Mouse (Mus musculus) adipocyte (in vitro differentiated cells): ENCODE data around the gene Ccdc155.
A peak's percentile ranks its signal among the peaks of the same experiment; 100 is the strongest.

Source experiments
- DNase-seq: peaks from one replicate; pipeline ENCODE4 v3.0.0-alpha.2; 2016; ENCODE audit warnings: low spot score

Ccdc155 gene

GRCm38 (mm10) chr7:45191161-45191560 is 13.5 kb downstream of the Ccdc155 start:
- no peak for DNase-seq

GRCm38 (mm10) chr7:45190186-45190585 is 14.5 kb downstream of the Ccdc155 start:
- DNase-seq = no peak

- DNase-seq = no peak
Observed at GRCm38 (mm10) chr7:45189600-45189999, 15.1 kb downstream of the Ccdc155 start.

- no peak for DNase-seq
Observed at GRCm38 (mm10) chr7:45185921-45186320, 18.8 kb downstream of the Ccdc155 start.

GRCm38 (mm10) chr7:45183672-45184071 is 21.0 kb downstream of the Ccdc155 start:
- no peak for DNase-seq

- DNase-seq = no peak
Observed at GRCm38 (mm10) chr7:45182606-45183005, 22.1 kb downstream of the Ccdc155 start.

GRCm38 (mm10) chr7:45182199-45182601 is 22.5 kb downstream of the Ccdc155 start:
- no peak for DNase-seq

GRCm38 (mm10) chr7:45181540-45181939 is 23.2 kb downstream of the Ccdc155 start:
- no peak for DNase-seq

- no peak for DNase-seq
Observed at GRCm38 (mm10) chr7:45180896-45181477, 23.7 kb downstream of the Ccdc155 start, which contains the start of gene Pth2. Gene Pth2, plus strand, starts transcription at chr7:45180995.

GRCm38 (mm10) chr7:45179469-45179868 is 25.2 kb downstream of the Ccdc155 start, which contains the start of gene Gfy:
Gene Gfy, minus strand, starts transcription at chr7:45179569.
- DNase-seq = no peak

GRCm38 (mm10) chr7:45178550-45178949 is 26.1 kb downstream of the Ccdc155 start:
- DNase-seq = no peak

GRCm38 (mm10) chr7:45176356-45176755 is 28.3 kb downstream of the Ccdc155 start:
- DNase-seq = no peak

GRCm38 (mm10) chr7:45175929-45176328 is 28.8 kb downstream of the Ccdc155 start:
- DNase-seq = no peak

- DNase-seq = no peak
Observed at GRCm38 (mm10) chr7:45175398-45175797, 29.3 kb downstream of the Ccdc155 start.

- DNase-seq = no peak
Observed at GRCm38 (mm10) chr7:45174567-45175280, 30.0 kb downstream of the Ccdc155 start.

- peak; percentile 19 for DNase-seq
Observed at GRCm38 (mm10) chr7:45173772-45174171, 30.9 kb downstream of the Ccdc155 start.

- DNase-seq = no peak
Observed at GRCm38 (mm10) chr7:45172974-45173373, 31.7 kb downstream of the Ccdc155 start.

GRCm38 (mm10) chr7:45169495-45169894 is 35.2 kb downstream of the Ccdc155 start:
- no peak for DNase-seq

- DNase-seq = no peak
Observed at GRCm38 (mm10) chr7:45168656-45169055, 36.0 kb downstream of the Ccdc155 start.

- no peak for DNase-seq
Observed at GRCm38 (mm10) chr7:45167761-45168445, 36.8 kb downstream of the Ccdc155 start.

GRCm38 (mm10) chr7:45166950-45167401 is 37.7 kb downstream of the Ccdc155 start:
- no peak for DNase-seq

- no peak for DNase-seq
Observed at GRCm38 (mm10) chr7:45165701-45166100, 39.0 kb downstream of the Ccdc155 start.

GRCm38 (mm10) chr7:45164833-45165232 is 39.9 kb downstream of the Ccdc155 start:
- DNase-seq = no peak
